Mouse (Mus musculus): ENCODE data around the gene Ddx21. TPM values are rescaled to one million over a fixed set of nuclear protein-coding genes. Genes with fewer than 3 reads are reported as not detected.
A peak's percentile ranks its signal among the peaks of the same experiment; 100 is the strongest.
"Not testable (repeated sequence)": the region's sequence is repeated elsewhere in the genome, so short reads cannot be mapped to it uniquely, and the experiment has no call there.

Gene Ddx21
- 25.3 TPM in 2 replicates for polyA plus RNA-seq (2016; fragmentation: Nextera tagmentation; extraction: Ambion mirVana)

DNA sequence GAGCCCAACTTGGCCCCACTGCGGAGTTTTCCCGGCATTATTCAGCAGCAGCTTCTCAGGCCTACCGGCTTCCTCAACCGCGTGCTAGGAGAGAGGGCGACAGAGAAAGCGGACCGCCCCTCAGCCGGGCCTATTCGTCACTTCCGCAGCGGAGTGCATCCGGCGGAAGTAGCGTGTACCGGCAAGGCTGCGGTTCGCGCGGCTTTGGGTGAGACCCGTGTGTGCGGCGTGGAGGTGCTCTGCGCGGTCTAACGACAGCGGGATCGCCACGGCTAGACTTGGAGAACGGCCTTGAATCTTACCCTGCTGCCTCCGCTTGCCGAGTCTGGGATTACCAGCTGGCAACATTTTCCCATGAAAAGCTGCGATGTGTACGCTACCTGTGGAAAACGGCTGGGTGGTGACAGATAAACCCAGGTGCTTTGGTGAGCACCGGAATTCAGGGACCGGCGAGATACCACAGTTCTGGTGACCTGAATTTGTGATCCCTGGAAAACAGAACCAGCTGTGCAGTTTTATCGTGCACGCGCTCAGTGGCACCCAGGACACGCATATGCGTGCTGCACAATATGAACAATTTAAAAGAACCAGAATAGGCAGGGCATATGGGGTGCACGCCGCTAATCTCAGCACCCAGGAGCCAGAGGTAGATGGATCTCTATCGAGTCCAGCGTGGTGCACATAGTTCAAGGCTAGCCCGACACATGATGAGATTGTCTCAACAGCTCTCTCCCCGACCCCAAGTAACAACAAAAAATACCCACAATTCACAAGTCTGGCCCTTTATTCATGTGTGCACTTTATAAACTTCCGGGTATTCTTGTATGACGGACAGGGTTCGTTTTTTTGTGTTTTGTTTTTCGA, at the start of gene Ddx21:
Ddx21 (minus strand) TSS at position 105 of the 864 bp plus-strand sequence.
- Histone ChIP-seq H3K4me1 (peaks cover 15% of the 10 kb centered on the region), H3K36me3 (peaks cover 15% of the 10 kb centered on the region), H3K9me3 (replicated peaks) (no peaks in the 10 kb centered on the region), H3K4me3 (peak within 1 kb of the TSS; percentile 78), H3K4me2 (replicated peaks) (peak within 1 kb of the TSS; percentile 96), H3K27me3 (no peaks in the 10 kb centered on the region), H3K9ac (peak within 1 kb of the TSS; percentile 71), H3K27ac (peak within 1 kb of the TSS; percentile 46)
- 6% methylated on average over 53 of the region's 53 CpGs for WGBS
- ATAC-seq (ENCODE audit: low FRiP score), result peak; percentile 98

- H3K4me1 ChIP-seq, result peaks cover 12% of the 10 kb centered on the region
Measured at GRCm38 (mm10) chr10:62650881-62651810, 49.1 kb upstream of the Ddx21 start, which contains the start of gene Ddx50. TSS of gene Ddx50 (minus strand) at chr10:62651218.

DNA sequence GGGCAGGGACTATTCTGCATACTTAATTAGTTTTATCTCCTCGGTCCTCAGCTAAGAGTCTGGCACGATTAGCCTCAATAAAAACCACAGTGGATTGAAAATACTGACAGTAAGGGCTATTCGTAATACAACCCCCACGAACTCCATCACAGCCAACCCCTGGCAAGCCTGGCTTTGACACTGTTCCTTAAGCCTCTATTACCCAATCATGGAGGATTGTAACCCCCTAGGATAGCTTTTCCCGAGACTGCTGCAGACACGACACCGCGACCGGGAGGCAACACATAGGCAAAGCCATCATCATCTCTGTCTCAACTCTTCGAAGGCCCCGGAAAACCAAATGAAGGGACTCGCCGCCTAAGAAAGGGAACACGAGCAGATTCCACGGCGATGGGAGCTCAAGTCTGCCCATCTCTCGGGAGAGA, 48.3 kb upstream of the Ddx21 start:
- Histone ChIP-seq H3K9me3 (replicated peaks) (no peaks in the 10 kb centered on the region), H3K4me3 (peak overlapping the region; percentile 72), H3K27ac (peak overlapping the region; percentile 92), H3K27me3 (no peaks in the 10 kb centered on the region; the same call in 1 of the 2 replicates), H3K4me1 (peaks cover 12% of the 10 kb centered on the region), H3K36me3 (peaks cover 13% of the 10 kb centered on the region), H3K4me2 (replicated peaks) (peak overlapping the region; percentile 79), H3K9ac (peak overlapping the region; percentile 90)
- no peak for ATAC-seq (ENCODE audit: low FRiP score)
- under 1% methylated on average over 17 of the region's 17 CpGs for WGBS

More at GRCm38 (mm10) chr10:62650881-62651810, 49.1 kb upstream of the Ddx21 start, which contains the start of gene Ddx50:
- H3K36me3 ChIP-seq, result peaks cover 6% of the 10 kb centered on the region; the same call in 1 of the 2 replicates
- peak within 1 kb of the TSS; percentile 90 for H3K9ac ChIP-seq
- peak; percentile 100 for ATAC-seq (ENCODE audit: low FRiP score)
- H3K27ac ChIP-seq, result peak within 1 kb of the TSS; percentile 92
- no peaks in the 10 kb centered on the region; the same call in 1 of the 2 replicates for H3K27me3 ChIP-seq
- WGBS, result under 1% methylated on average over 66 of the region's 89 CpGs
- H3K9me3 ChIP-seq (replicated peaks), result no peaks in the 10 kb centered on the region
- peak within 1 kb of the TSS; percentile 72 for H3K4me3 ChIP-seq
- peak within 1 kb of the TSS; percentile 79 for H3K4me2 ChIP-seq (replicated peaks)

DNA sequence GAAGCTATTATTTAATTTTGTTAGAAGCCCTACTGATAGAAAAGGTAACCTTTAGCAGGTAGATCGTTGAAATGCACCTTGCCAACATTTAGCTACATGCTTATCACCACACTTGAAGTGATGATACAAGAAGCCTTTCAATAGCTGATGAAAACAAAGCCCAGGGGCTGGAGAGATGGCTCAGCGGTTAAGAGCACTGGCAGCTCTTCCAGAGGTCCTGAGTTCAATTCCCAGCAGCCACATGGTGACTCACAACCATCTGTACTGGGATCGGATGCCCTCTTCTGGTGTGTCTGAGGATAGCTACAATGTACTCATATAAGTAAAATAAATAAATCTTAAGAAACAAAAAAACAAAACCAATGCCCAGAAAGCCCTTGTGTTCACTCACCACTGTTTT, 2.1 kb upstream of the Ddx21 start:
- Histone ChIP-seq H3K9me3 (replicated peaks) (no peaks in the 10 kb centered on the region), H3K27ac (no peak overlapping the region), H3K27me3 (no peaks in the 10 kb centered on the region), H3K4me2 (replicated peaks) (no peak overlapping the region), H3K9ac (no peak overlapping the region), H3K36me3 (no peaks in the 10 kb centered on the region), H3K4me3 (no peak overlapping the region), H3K4me1 (peaks cover 15% of the 10 kb centered on the region)
- ATAC-seq (ENCODE audit: low FRiP score), result no peak
- WGBS, result 88% methylated on average over 3 of the region's 3 CpGs

DNA sequence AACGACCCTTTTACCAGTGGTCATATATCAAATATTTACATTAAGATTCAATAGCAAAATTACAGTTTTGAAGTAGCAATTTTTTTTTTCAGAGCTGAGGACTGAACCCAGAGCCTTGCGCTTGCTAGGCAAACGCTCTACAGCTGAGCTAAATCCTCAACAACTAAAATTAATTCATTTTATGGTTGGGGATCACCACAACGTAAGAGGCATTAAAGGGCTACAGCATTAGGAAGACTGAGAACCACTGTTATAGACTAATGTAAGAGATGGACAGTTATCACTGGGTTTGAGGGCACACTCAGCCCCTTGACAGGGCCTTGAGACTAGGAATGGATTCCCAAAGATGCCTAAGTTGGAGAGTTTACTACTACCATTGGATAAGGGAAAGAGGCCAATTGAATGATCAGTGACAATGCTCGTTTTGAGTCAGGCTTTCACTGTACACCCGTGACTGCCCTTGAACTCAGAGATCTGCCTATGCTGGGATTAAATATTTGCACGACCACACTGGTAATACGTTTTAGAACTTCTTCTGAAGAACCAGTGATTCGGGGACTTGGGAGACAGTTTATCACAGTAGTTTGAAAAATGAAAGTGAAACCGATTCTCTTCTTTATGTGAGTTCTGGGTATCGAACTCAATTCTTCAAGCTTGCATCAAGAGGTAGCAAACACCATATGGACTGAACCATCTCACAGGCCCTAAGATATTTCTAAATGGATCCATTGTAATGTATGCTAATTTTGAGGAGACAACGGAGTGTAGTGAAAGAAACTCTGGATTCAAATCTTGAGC, 1.4 kb upstream of the Ddx21 start:
- Histone ChIP-seq H3K9ac (no peak overlapping the region), H3K4me3 (no peak overlapping the region)

DNA sequence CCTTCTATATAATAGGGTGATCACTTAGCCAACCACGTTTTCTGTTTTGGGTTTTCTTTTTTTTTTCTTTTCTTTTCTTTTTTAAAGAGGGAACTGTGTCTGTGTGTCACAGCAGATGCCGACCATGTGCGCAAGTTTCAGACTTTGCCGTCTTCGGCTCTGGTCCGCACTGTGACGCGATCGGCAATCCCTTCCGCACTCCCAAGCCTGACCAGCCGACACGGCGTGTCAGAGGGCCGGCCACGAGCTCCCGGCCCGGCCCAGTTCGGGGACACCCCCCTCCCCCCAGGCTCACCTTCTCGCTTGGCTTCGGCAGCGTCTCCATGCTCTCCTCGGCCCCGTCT, 276 bp downstream of the Ddx21 start:
- peak overlapping the region; percentile 78 for H3K4me3 ChIP-seq
- no peaks in the 10 kb centered on the region for H3K9me3 ChIP-seq (replicated peaks)
- H3K27ac ChIP-seq, result peak overlapping the region; percentile 46; the same call in 1 of the 2 replicates
- no peaks in the 10 kb centered on the region for H3K27me3 ChIP-seq
- peak overlapping the region; percentile 96 for H3K4me2 ChIP-seq (replicated peaks)
- peaks cover 15% of the 10 kb centered on the region for H3K4me1 ChIP-seq
- H3K9ac ChIP-seq, result peak overlapping the region; percentile 71
- ATAC-seq (ENCODE audit: low FRiP score), result peak; percentile 75
- peaks cover 18% of the 10 kb centered on the region for H3K36me3 ChIP-seq
- under 1% methylated on average over 23 of the region's 23 CpGs for WGBS

More for the DNA sequence above, 1.4 kb upstream of the Ddx21 start:
- Histone ChIP-seq H3K27me3 (no peaks in the 10 kb centered on the region), H3K36me3 (peaks cover 5% of the 10 kb centered on the region), H3K4me2 (replicated peaks) (no peak overlapping the region), H3K27ac (no peak overlapping the region), H3K9me3 (replicated peaks) (no peaks in the 10 kb centered on the region), H3K4me1 (peaks cover 15% of the 10 kb centered on the region)
- 91% methylated on average over 12 of the region's 12 CpGs for WGBS
- no peak for ATAC-seq (ENCODE audit: low FRiP score)

DNA sequence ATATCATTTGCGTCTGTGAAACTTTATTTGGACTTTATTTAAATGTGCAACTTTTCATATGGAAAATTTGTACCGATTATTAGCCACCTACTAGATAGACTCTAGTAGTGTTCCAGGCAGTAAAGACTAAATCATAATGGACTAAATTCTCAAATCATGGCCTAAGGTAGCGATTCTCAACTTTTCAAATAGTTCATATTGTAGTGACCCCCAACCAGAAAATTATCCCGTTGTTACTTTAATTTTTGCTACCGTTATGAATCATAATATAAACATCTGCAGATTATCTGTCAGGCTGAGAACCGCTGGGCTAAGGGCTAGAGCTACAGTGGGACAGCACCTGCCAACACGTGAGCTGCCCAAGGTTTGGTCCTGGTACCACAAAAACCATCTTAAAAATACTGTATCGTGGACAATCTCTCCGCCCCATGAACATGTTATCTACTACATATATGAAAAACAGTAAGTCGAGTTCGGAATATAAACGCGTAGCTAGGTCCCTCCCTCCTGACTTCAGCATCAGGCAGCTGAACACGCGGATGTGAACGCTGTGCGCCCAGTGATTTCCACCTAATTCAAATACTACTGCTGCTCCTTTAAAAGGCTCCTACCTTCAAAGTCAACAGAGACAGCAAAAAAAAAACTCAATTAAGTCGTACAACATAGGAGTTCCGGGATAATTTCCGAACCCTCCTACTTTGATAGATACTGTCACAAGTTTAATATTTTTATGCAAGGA, 859 bp downstream of the Ddx21 start:
- ATAC-seq (ENCODE audit: low FRiP score), result no peak
- Histone ChIP-seq H3K9ac (peak overlapping the region; percentile 71), H3K4me2 (replicated peaks) (peak overlapping the region; percentile 96), H3K4me3 (peak overlapping the region; percentile 78), H3K27ac (no peak overlapping the region), H3K36me3 (peaks cover 18% of the 10 kb centered on the region), H3K27me3 (no peaks in the 10 kb centered on the region), H3K9me3 (replicated peaks) (no peaks in the 10 kb centered on the region), H3K4me1 (peaks cover 15% of the 10 kb centered on the region)
- 12% methylated on average over 20 of the region's 20 CpGs for WGBS

DNA sequence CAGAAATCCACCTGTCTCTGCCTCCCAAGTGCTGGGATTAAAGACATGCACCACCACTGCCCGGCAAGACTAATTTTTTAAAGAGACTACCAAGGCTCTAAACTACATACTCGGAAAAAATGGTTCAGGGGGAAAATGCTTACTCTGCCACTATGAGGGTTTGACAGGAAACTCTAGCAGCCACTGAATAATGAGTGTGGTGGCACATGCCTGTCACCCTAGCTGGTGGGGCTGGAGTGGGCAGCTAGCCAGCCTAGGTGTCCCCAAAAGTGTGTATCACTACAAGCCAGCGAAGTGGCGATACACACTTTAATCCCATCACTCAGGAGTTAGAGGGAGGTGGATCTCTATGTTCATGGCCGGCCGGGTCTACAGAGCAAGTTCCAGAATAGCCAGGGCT, 2.0 kb downstream of the Ddx21 start:
- Histone ChIP-seq H3K4me3 (no peak overlapping the region), H3K27me3 (no peaks in the 10 kb centered on the region), H3K4me1 (peaks cover 15% of the 10 kb centered on the region), H3K36me3 (peaks cover 22% of the 10 kb centered on the region), H3K9ac (no peak overlapping the region), H3K4me2 (replicated peaks) (no peak overlapping the region), H3K9me3 (replicated peaks) (no peaks in the 10 kb centered on the region), H3K27ac (no peak overlapping the region)
- no peak for ATAC-seq (ENCODE audit: low FRiP score)
- WGBS, result 88% methylated on average over 6 of the region's 6 CpGs

- not testable (repeated sequence) for H3K27me3 ChIP-seq; H3K4me3 ChIP-seq; H3K9ac ChIP-seq; H3K4me2 ChIP-seq (replicated peaks); H3K9me3 ChIP-seq (replicated peaks); H3K27ac ChIP-seq; ATAC-seq (ENCODE audit: low FRiP score)
- H3K4me1 ChIP-seq, result peaks cover 15% of the 10 kb centered on the region
- H3K36me3 ChIP-seq, result peaks cover 27% of the 10 kb centered on the region
- 97% methylated on average over 3 of the region's 3 CpGs for WGBS
Measured at GRCm38 (mm10) chr10:62599311-62599710, 2.8 kb downstream of the Ddx21 start.

DNA sequence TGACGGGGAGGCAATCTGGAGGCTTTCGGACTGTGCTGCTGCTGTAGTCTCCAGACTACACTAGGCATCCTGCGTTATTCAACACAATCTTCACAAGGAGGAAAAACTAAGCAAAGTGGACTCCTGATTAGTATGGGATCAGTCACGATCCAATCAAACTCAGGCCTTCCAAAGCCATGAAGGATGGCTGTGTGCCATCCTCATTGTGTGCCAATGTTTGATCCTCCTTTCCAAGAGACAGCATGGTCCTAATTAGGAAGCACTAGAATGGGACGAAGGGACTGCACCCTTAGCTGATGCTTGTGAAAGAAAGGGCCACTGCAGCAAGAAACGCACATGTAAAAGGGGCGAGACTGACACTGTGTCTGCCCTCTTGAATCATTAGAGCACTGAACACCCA, 9.6 kb downstream of the Ddx21 start:
- Histone ChIP-seq H3K4me3 (no peak overlapping the region), H3K27me3 (no peaks in the 10 kb centered on the region)
- WGBS, result 93% methylated on average over 7 of the region's 7 CpGs

GRCm38 (mm10) chr10:62590200-62590599, 11.9 kb downstream of the Ddx21 start:
- Histone ChIP-seq H3K9me3 (replicated peaks) (no peaks in the 10 kb centered on the region), H3K27me3 (no peaks in the 10 kb centered on the region), H3K4me1 (no peaks in the 10 kb centered on the region), H3K36me3 (peaks cover 87% of the 10 kb centered on the region), H3K27ac (no peak overlapping the region), H3K9ac (no peak overlapping the region), H3K4me3 (no peak overlapping the region), H3K4me2 (replicated peaks) (no peak overlapping the region)
- peak; percentile 52; the same call in 1 of the 2 replicates for ATAC-seq (ENCODE audit: low FRiP score)
- 46% methylated on average over 6 of the region's 6 CpGs for whole genome bisulfite sequencing

More for the DNA sequence above, 9.6 kb downstream of the Ddx21 start:
- Histone ChIP-seq H3K4me1 (no peaks in the 10 kb centered on the region), H3K36me3 (peaks cover 74% of the 10 kb centered on the region), H3K27ac (no peak overlapping the region), H3K9me3 (replicated peaks) (no peaks in the 10 kb centered on the region), H3K9ac (no peak overlapping the region), H3K4me2 (replicated peaks) (no peak overlapping the region)
- ATAC-seq (ENCODE audit: low FRiP score), result no peak
